Mouse (Mus musculus) limb, embryonic 15.5 days (tissue): ENCODE results near the gene Phf23. TPM values are rescaled to one million over a fixed set of nuclear protein-coding genes. Genes with fewer than 3 reads are reported as not detected.

ENCODE experiments used
- ATAC-seq: fragments of 200-750 bp; cut with Nextera tagmentation; 2 replicates; pipeline ENCODE4 v1.8.0; 2017; ENCODE audit warnings: low read depth, moderate TSS enrichment; ENCODE audit not compliant: insufficient number of reproducible peaks, low FRiP score, low TSS enrichment
- H3K27ac ChIP-seq: fragments of 300-500 bp; sonication (generic); 2 replicates; pipeline ENCODE4 v1.5.1; 2015; ENCODE audit warnings: moderate library complexity, mild to moderate bottlenecking, inconsistent platforms
- H3K27me3 ChIP-seq: fragments of 300-500 bp; sonication (generic); 2 replicates; pipeline ENCODE4 v1.6.1; 2015; ENCODE audit warnings: inconsistent platforms
- H3K36me3 ChIP-seq: fragments of 300-500 bp; sonication (generic); 2 replicates; pipeline ENCODE4 v1.6.1; 2015; ENCODE audit warnings: inconsistent platforms
- H3K4me1 ChIP-seq: fragments of 300-500 bp; sonication (generic); 2 replicates; pipeline ENCODE4 v1.6.1; 2015; ENCODE audit warnings: inconsistent platforms
- H3K4me2 ChIP-seq: fragments of 300-500 bp; sonication (generic); 2 replicates; pipeline ENCODE4 v1.6.1; 2015; ENCODE audit warnings: mild to moderate bottlenecking, inconsistent platforms
- H3K4me3 ChIP-seq: fragments of 300-500 bp; sonication (generic); 2 replicates; pipeline ENCODE4 v1.5.1; 2015; ENCODE audit warnings: mild to moderate bottlenecking, inconsistent platforms
- H3K9ac ChIP-seq: fragments of 300-500 bp; sonication (generic); 2 replicates; pipeline ENCODE4 v1.6.1; 2015; ENCODE audit warnings: inconsistent platforms
- H3K9me3 ChIP-seq: fragments of 300-500 bp; sonication (generic); 2 replicates; pipeline ENCODE4 v1.6.1; 2016; ENCODE audit warnings: inconsistent platforms
- WGBS: fragments of 180-500 bp; shearing (Covaris S2); methylation state at CpG from one replicate; pipeline ENCODE4 v1.1.7; 2015; 5-methylcytosine and 5-hydroxymethylcytosine counted together
- polyA plus RNA-seq: library from polyadenylated mRNA; unstranded; fragments of >200 nt; fragmentation: Nextera tagmentation; extraction: Ambion mirVana; gene quantifications from 2 replicates; pipeline ENCODE4 v1.2.1, GENCODE M21; 2015

The Phf23 gene
- polyA plus RNA-seq, 1 experiment from 2014 or later = 81.6 TPM

- H3K27ac ChIP-seq = peak overlapping the region; percentile 99
- peak overlapping the region; percentile 58 for H3K9ac ChIP-seq
- H3K4me1 ChIP-seq = peaks cover 23% of the 10 kb centered on the region
- H3K27me3 ChIP-seq = no peaks in the 10 kb centered on the region
- peak overlapping the region; percentile 82 for H3K4me2 ChIP-seq
- no peaks in the 10 kb centered on the region for H3K9me3 ChIP-seq
- H3K4me3 ChIP-seq = peak overlapping the region; percentile 90
- H3K36me3 ChIP-seq = peaks cover 52% of the 10 kb centered on the region
- WGBS = 3% methylated on average over 16 of the region's 16 CpGs
- no peak for ATAC-seq
Measured at GRCm38 (mm10) chr11:69979827-69980195, 15.8 kb upstream of the Phf23 start.

- Histone ChIP-seq H3K4me2 (peak overlapping the region; percentile 82), H3K4me3 (peak overlapping the region; percentile 90), H3K27ac (peak overlapping the region; percentile 99), H3K27me3 (no peaks in the 10 kb centered on the region), H3K4me1 (peaks cover 23% of the 10 kb centered on the region), H3K9ac (peak overlapping the region; percentile 93), H3K36me3 (peaks cover 52% of the 10 kb centered on the region), H3K9me3 (no peaks in the 10 kb centered on the region)
- WGBS = under 1% methylated on average over 36 of the region's 60 CpGs
- peak; percentile 96 for ATAC-seq
Measured at GRCm38 (mm10) chr11:69980196-69981140, 15.1 kb upstream of the Phf23 start.

GRCm38 (mm10) chr11:69981141-69981762, 14.3 kb upstream of the Phf23 start, which contains the start of gene Ctdnep1:
Gene Ctdnep1 (plus strand): TSS chr11:69981156.
- H3K27me3 ChIP-seq = no peaks in the 10 kb centered on the region
- H3K9ac ChIP-seq = peak within 1 kb of the TSS; percentile 93
- H3K9me3 ChIP-seq = no peaks in the 10 kb centered on the region
- under 1% methylated on average over 40 of the region's 43 CpGs for WGBS
- peak within 1 kb of the TSS; percentile 99 for H3K27ac ChIP-seq
- H3K4me3 ChIP-seq = peak within 1 kb of the TSS; percentile 90
- peaks cover 49% of the 10 kb centered on the region for H3K36me3 ChIP-seq
- ATAC-seq = no peak
- peaks cover 23% of the 10 kb centered on the region for H3K4me1 ChIP-seq
- peak within 1 kb of the TSS; percentile 82 for H3K4me2 ChIP-seq

GRCm38 (mm10) chr11:69982225-69982624, 13.4 kb upstream of the Phf23 start, which contains the start of gene Elp5:
Gene Elp5 (minus strand): TSS chr11:69982517.
- Histone ChIP-seq H3K27ac (peak within 1 kb of the TSS; percentile 99), H3K27me3 (no peaks in the 10 kb centered on the region), H3K9ac (peak within 1 kb of the TSS; percentile 93), H3K4me1 (peaks cover 23% of the 10 kb centered on the region), H3K36me3 (peaks cover 49% of the 10 kb centered on the region), H3K9me3 (no peaks in the 10 kb centered on the region), H3K4me2 (peak within 1 kb of the TSS; percentile 73), H3K4me3 (peak within 1 kb of the TSS; percentile 90)
- no peak for ATAC-seq
- 58% methylated on average over 8 of the region's 8 CpGs for WGBS

GRCm38 (mm10) chr11:69982877-69983276, 12.7 kb upstream of the Phf23 start:
- no peak for ATAC-seq
- Histone ChIP-seq H3K4me2 (peak overlapping the region; percentile 73), H3K9me3 (no peaks in the 10 kb centered on the region), H3K4me3 (peak overlapping the region; percentile 90), H3K27ac (no peak overlapping the region), H3K9ac (peak overlapping the region; percentile 93), H3K4me1 (peaks cover 23% of the 10 kb centered on the region), H3K36me3 (peaks cover 51% of the 10 kb centered on the region), H3K27me3 (no peaks in the 10 kb centered on the region)
- WGBS = 32% methylated on average over 5 of the region's 5 CpGs

GRCm38 (mm10) chr11:69983377-69983776, 12.2 kb upstream of the Phf23 start:
- H3K4me2 ChIP-seq = peak overlapping the region; percentile 73
- H3K4me1 ChIP-seq = peaks cover 23% of the 10 kb centered on the region
- peaks cover 51% of the 10 kb centered on the region for H3K36me3 ChIP-seq
- no peak for ATAC-seq
- H3K4me3 ChIP-seq = peak overlapping the region; percentile 90; the same call in 1 of the 2 replicates
- no peaks in the 10 kb centered on the region for H3K27me3 ChIP-seq
- 0 out of 2 replicates have a peak overlapping the region, but pooled peaks have one; percentile 4 for H3K27ac ChIP-seq
- 82% methylated on average over 4 of the region's 4 CpGs for WGBS
- no peak overlapping the region for H3K9ac ChIP-seq
- no peaks in the 10 kb centered on the region for H3K9me3 ChIP-seq

- Histone ChIP-seq H3K9me3 (no peaks in the 10 kb centered on the region), H3K9ac (no peak overlapping the region), H3K4me1 (peaks cover 21% of the 10 kb centered on the region), H3K4me3 (no peak overlapping the region), H3K27ac (no peak overlapping the region), H3K36me3 (peaks cover 57% of the 10 kb centered on the region), H3K27me3 (no peaks in the 10 kb centered on the region), H3K4me2 (no peak overlapping the region)
- no peak for ATAC-seq
- WGBS = 90% methylated on average over 8 of the region's 8 CpGs
Measured at GRCm38 (mm10) chr11:69984431-69984830, 11.1 kb upstream of the Phf23 start.

GRCm38 (mm10) chr11:69989949-69990348, 5.6 kb upstream of the Phf23 start:
- Histone ChIP-seq H3K9ac (no peak overlapping the region), H3K4me2 (no peak overlapping the region), H3K4me1 (peaks cover 22% of the 10 kb centered on the region), H3K27ac (peak overlapping the region; percentile 97), H3K27me3 (no peaks in the 10 kb centered on the region), H3K4me3 (no peak overlapping the region), H3K9me3 (no peaks in the 10 kb centered on the region), H3K36me3 (peaks cover 67% of the 10 kb centered on the region)
- 85% methylated on average over 8 of the region's 8 CpGs for WGBS
- ATAC-seq = no peak

GRCm38 (mm10) chr11:69990850-69991691, 4.5 kb upstream of the Phf23 start, which contains the start of gene Gabarap:
Gene Gabarap (plus strand): TSS chr11:69991143.
- Histone ChIP-seq H3K36me3 (peaks cover 60% of the 10 kb centered on the region), H3K4me1 (peaks cover 22% of the 10 kb centered on the region), H3K9ac (peak within 1 kb of the TSS; percentile 85), H3K27ac (peak within 1 kb of the TSS; percentile 97), H3K9me3 (no peaks in the 10 kb centered on the region), H3K4me2 (peak within 1 kb of the TSS; percentile 78), H3K27me3 (no peaks in the 10 kb centered on the region), H3K4me3 (peak within 1 kb of the TSS; percentile 78)
- peak; percentile 74 for ATAC-seq
- WGBS = under 1% methylated on average over 40 of the region's 40 CpGs

GRCm38 (mm10) chr11:69991711-69992110, 3.9 kb upstream of the Phf23 start:
- peak overlapping the region; percentile 78 for H3K4me3 ChIP-seq
- no peaks in the 10 kb centered on the region for H3K9me3 ChIP-seq
- H3K27me3 ChIP-seq = no peaks in the 10 kb centered on the region
- H3K4me2 ChIP-seq = peak overlapping the region; percentile 78
- H3K9ac ChIP-seq = peak overlapping the region; percentile 85
- peaks cover 22% of the 10 kb centered on the region for H3K4me1 ChIP-seq
- ATAC-seq = peak; percentile 25; the same call in 1 of the 2 replicates
- peak overlapping the region; percentile 97 for H3K27ac ChIP-seq
- WGBS = under 1% methylated on average over 15 of the region's 15 CpGs
- H3K36me3 ChIP-seq = peaks cover 54% of the 10 kb centered on the region

- H3K27ac ChIP-seq = peak overlapping the region; percentile 18; the same call in 1 of the 2 replicates
- H3K4me1 ChIP-seq = peaks cover 26% of the 10 kb centered on the region
- H3K36me3 ChIP-seq = peaks cover 47% of the 10 kb centered on the region
- peak overlapping the region; percentile 7; the same call in 1 of the 2 replicates for H3K9ac ChIP-seq
- peak overlapping the region; percentile 78 for H3K4me3 ChIP-seq
- ATAC-seq = no peak
- no peaks in the 10 kb centered on the region for H3K9me3 ChIP-seq
- H3K27me3 ChIP-seq = no peaks in the 10 kb centered on the region
- WGBS = 77% methylated on average over 10 of the region's 10 CpGs
- H3K4me2 ChIP-seq = peak overlapping the region; percentile 78
Measured at GRCm38 (mm10) chr11:69992396-69992795, 3.2 kb upstream of the Phf23 start.
